In genomic region chr6:43295908-43296307, GRCm38 (mm10) we compare ENCODE assay signal across 13 mouse cellular contexts. TPM values are rescaled to one million over a fixed set of nuclear protein-coding genes. Genes with fewer than 3 reads are reported as not detected.
DNase-seq lines count a peak whose midpoint lies in the region; ATAC-seq and TF ChIP-seq lines count a peak whose summit lies in the region.
"Had no signal": no experiment of that assay in that cellular context is flagged by ENCODE, and none has a peak within 500 bp of the region (broad histone marks: within the 10 kb centered on the region; RNA-seq: fewer than 3 reads in every experiment).

No protein-coding gene starts in this region.

- H3K79me2 ChIP-seq in heart, adult 2 months (replicated peaks; ENCODE audit: control insufficient read depth, insufficient read depth, low read length): no peaks in the 10 kb centered on the region

- no peak for ATAC-seq in heart, embryonic 13.5 days (ENCODE audit: extremely low read depth, insufficient number of reproducible peaks, low FRiP score, low TSS enrichment)
- ATAC-seq in lung, embryonic 14.5 days (ENCODE audit: insufficient read depth): peak; percentile 90

- intact Hi-C loops in heart, adult 2 months (cut with DNase I): loop anchor here (5.0 kb wide), 1 partner anchor 274 kb away; no protein-coding TSS in a partner anchor

- H3K4me3 ChIP-seq in heart, embryonic 13.5 days: no peak overlapping the region
- no peak overlapping the region for H3K4me3 ChIP-seq in heart, adult 2 months
- no peak overlapping the region for H3K4me3 ChIP-seq in lung, embryonic 14.5 days (ENCODE audit: low read depth, low read length)
- no peak overlapping the region for H3K4me3 ChIP-seq in lung, adult 2 months (replicated peaks; ENCODE audit: extremely low read depth, low read depth, low read length)
- no peak overlapping the region for H3K4me3 ChIP-seq in limb, embryonic 10.5 days
- H3K4me3 ChIP-seq: neural tube, embryonic 12.5 days had no signal

- no peak overlapping the region for H3K27ac ChIP-seq in heart, embryonic 13.5 days (replicated peaks)
- no peak overlapping the region for H3K27ac ChIP-seq in heart, adult 2 months
- H3K27ac ChIP-seq in lung, embryonic 14.5 days (ENCODE audit: low read depth): peak overlapping the region; percentile 91
- H3K27ac ChIP-seq in limb, embryonic 10.5 days: no peak overlapping the region
- H3K27ac ChIP-seq: liver, embryonic 14.5 days; neural tube, embryonic 12.5 days had no signal

- peaks cover 21% of the 10 kb centered on the region for H3K4me1 ChIP-seq in heart, embryonic 13.5 days
- H3K4me1 ChIP-seq in heart, adult 2 months (ENCODE audit: control insufficient read depth, insufficient read depth, low read length): peaks cover 4% of the 10 kb centered on the region
- H3K4me1 ChIP-seq in lung, embryonic 14.5 days (ENCODE audit: insufficient read depth): peaks cover 14% of the 10 kb centered on the region
- peaks cover 3% of the 10 kb centered on the region; the same call in 1 of the 2 replicates for H3K4me1 ChIP-seq in lung, adult 2 months (ENCODE audit: control insufficient read depth, insufficient read depth, low read length)
- H3K4me1 ChIP-seq in limb, embryonic 10.5 days: no peaks in the 10 kb centered on the region
- H3K4me1 ChIP-seq: neural tube, embryonic 12.5 days had no signal

- no peaks in the 10 kb centered on the region for H3K9me3 ChIP-seq in heart, embryonic 13.5 days
- no peaks in the 10 kb centered on the region for H3K9me3 ChIP-seq in lung, embryonic 14.5 days (ENCODE audit: low read depth, low read length)
- no peaks in the 10 kb centered on the region for H3K9me3 ChIP-seq in limb, embryonic 10.5 days (replicated peaks)
- H3K9me3 ChIP-seq: neural tube, embryonic 12.5 days had no signal

- no peak for TF ChIP-seq POLR2A in heart, adult 2 months (IDR thresholded peaks at IDR 0.05; ENCODE audit: insufficient read depth, low read depth, low read length)
- no peak for TF ChIP-seq POLR2A in lung, adult 2 months (IDR thresholded peaks at IDR 0.05; ENCODE audit: borderline replicate concordance, extremely low read depth, low read depth, low read length)

- H3K27me3 ChIP-seq in heart, embryonic 13.5 days (replicated peaks): no peaks in the 10 kb centered on the region
- H3K27me3 ChIP-seq in heart, adult 2 months (ENCODE audit: control insufficient read depth, insufficient read depth, low read length): no peaks in the 10 kb centered on the region
- H3K27me3 ChIP-seq in lung, embryonic 14.5 days (ENCODE audit: insufficient read depth, low read length): no peaks in the 10 kb centered on the region
- H3K27me3 ChIP-seq in limb, embryonic 10.5 days (ENCODE audit: low read depth, poor library complexity, severe bottlenecking): no peaks in the 10 kb centered on the region
- H3K27me3 ChIP-seq: neural tube, embryonic 12.5 days had no signal

- no peak for TF ChIP-seq CTCF in heart, adult 2 months (IDR thresholded peaks at IDR 0.05)
- TF ChIP-seq CTCF in lung, embryonic 14.5 days (IDR thresholded peaks at IDR 0.05; ENCODE audit: low read depth): no peak
- no peak for TF ChIP-seq CTCF in lung, adult 2 months (IDR thresholded peaks at IDR 0.05; ENCODE audit: insufficient read depth, low read length)

- DNase-seq in heart, adult 2 months: no peak
- peak; percentile 86 for DNase-seq in lung, embryonic 14.5 days
- no peak for DNase-seq in lung, adult 2 months
- peak; percentile 36 to 41 for DNase-seq in cerebellum, adult 18-20 months
- peak; percentile 24 for DNase-seq in limb, embryonic 10.5 days (ENCODE audit: low spot score)
- DNase-seq in urinary bladder, adult 18-20 months (ENCODE audit: low spot score in 2 of 2): no peak
- no peak for DNase-seq in thymus, postnatal 14 days

- no peak for TF ChIP-seq EP300 in heart, adult 2 months (IDR thresholded peaks at IDR 0.05; ENCODE audit: insufficient read depth, low read depth, low read length)

- H3K4me2 ChIP-seq in heart, embryonic 13.5 days: no peak overlapping the region
- 0 out of 2 replicates have a peak overlapping the region, but pooled peaks have one; percentile 15 for H3K4me2 ChIP-seq in lung, embryonic 14.5 days
- H3K4me2 ChIP-seq: neural tube, embryonic 12.5 days had no signal

- 13% methylated on average over 5 of the region's 5 CpGs for WGBS in heart, embryonic 13.5 days
- 17% methylated on average over 5 of the region's 5 CpGs for WGBS in heart, adult 2 months
- 17% methylated on average over 5 of the region's 5 CpGs for WGBS in lung, embryonic 14.5 days
- 25% methylated on average over 5 of the region's 5 CpGs for WGBS in lung, adult 2 months
- 58% methylated on average over 5 of the region's 5 CpGs for WGBS in limb, embryonic 10.5 days

- H3K9ac ChIP-seq in heart, embryonic 13.5 days: 0 out of 2 replicates have a peak overlapping the region, but pooled peaks have one; percentile 3
- H3K9ac ChIP-seq in heart, adult 2 months (ENCODE audit: low read depth, low read length): no peak overlapping the region
- no peak overlapping the region for H3K9ac ChIP-seq in lung, embryonic 14.5 days
- H3K9ac ChIP-seq: liver, embryonic 14.5 days; neural tube, embryonic 12.5 days had no signal

- no peaks in the 10 kb centered on the region for H3K36me3 ChIP-seq in heart, embryonic 13.5 days
- H3K36me3 ChIP-seq in heart, adult 2 months (ENCODE audit: control insufficient read depth, insufficient read depth, low read length): no peaks in the 10 kb centered on the region
- 0 out of 2 replicates have a peak, but pooled peaks cover 4% of the 10 kb centered on the region for H3K36me3 ChIP-seq in lung, embryonic 14.5 days (ENCODE audit: insufficient read depth)
- no peaks in the 10 kb centered on the region for H3K36me3 ChIP-seq in limb, embryonic 10.5 days
- H3K36me3 ChIP-seq: neural tube, embryonic 12.5 days had no signal

RNA-seq across cellular contexts. Expression of gene Nobox, which starts 13.4 kb away (rescaled TPM):
- not detected in 2 replicates for polyA plus RNA-seq in heart, embryonic 13.5 days (2015; fragmentation: Nextera tagmentation; extraction: Ambion mirVana)
- not detected for total RNA-seq in heart, adult 2 months (2021)
- polyA plus RNA-seq in heart, adult 2 months (2012; rRNA removed): not detected in 2 replicates
- polyA plus RNA-seq in lung, embryonic 14.5 days (2014; fragmentation: Nextera tagmentation; extraction: Ambion mirVana): 0.29 and 0.45 TPM in 2 replicates
- 0.11 and 0.13 TPM in 2 replicates for polyA plus RNA-seq in lung, adult 2 months (2012; rRNA removed)
- polyA plus RNA-seq in limb, embryonic 10.5 days (2016; fragmentation: Nextera tagmentation; extraction: Ambion mirVana): not detected in 2 replicates
- total RNA-seq: heart, postnatal 25 days; layer of hippocampus, adult 8-10 months had no signal
- polyA plus RNA-seq: neural tube, embryonic 12.5 days; small intestine, adult 2 months had no signal

RNA-seq across cellular contexts. Expression of gene Arhgef5, which starts 30.5 kb away (rescaled TPM):
- 6.4 and 6.7 TPM in 2 replicates for polyA plus RNA-seq in heart, embryonic 13.5 days (2015; fragmentation: Nextera tagmentation; extraction: Ambion mirVana)
- 10 to 100 TPM; 12.8 to 13.7 TPM for total RNA-seq in heart, adult 2 months (2021)
- polyA plus RNA-seq in heart, adult 2 months (2012; rRNA removed): 10.7 and 17.0 TPM in 2 replicates
- polyA plus RNA-seq in lung, embryonic 14.5 days (2014; fragmentation: Nextera tagmentation; extraction: Ambion mirVana): 20.3 and 21.2 TPM in 2 replicates
- 22.8 and 33.5 TPM in 2 replicates for polyA plus RNA-seq in lung, adult 2 months (2012; rRNA removed)
- 6.9 and 8.1 TPM in 2 replicates for polyA plus RNA-seq in limb, embryonic 10.5 days (2016; fragmentation: Nextera tagmentation; extraction: Ambion mirVana)

Comparison
In these comparisons a context has a peak if more than half of its experiments do, and no peak if none do; other contexts are left out.
1. DNase-seq: peak in lung, embryonic 14.5 days (single experiment), cerebellum, adult 18-20 months (2 of 2) and limb, embryonic 10.5 days (single experiment); none in heart, adult 2 months (0 of 2), lung, adult 2 months (single experiment), urinary bladder, adult 18-20 months (0 of 2) and thymus, postnatal 14 days (single experiment).